Mouse (Mus musculus) CD8-positive naive resting alpha-beta T cell, adult 57 days (primary cell): ENCODE measurements around the gene Aldh9a1. TPM values are rescaled to one million over a fixed set of nuclear protein-coding genes. Genes with fewer than 3 reads are reported as not detected.

Experiments used
- total RNA-seq: library from RNA; stranded (reverse); gene quantifications from one replicate; pipeline ENCODE4 v1.2.4, GENCODE M21; 2023

Aldh9a1 gene
- total RNA-seq, result 40.2 TPM

DNA sequence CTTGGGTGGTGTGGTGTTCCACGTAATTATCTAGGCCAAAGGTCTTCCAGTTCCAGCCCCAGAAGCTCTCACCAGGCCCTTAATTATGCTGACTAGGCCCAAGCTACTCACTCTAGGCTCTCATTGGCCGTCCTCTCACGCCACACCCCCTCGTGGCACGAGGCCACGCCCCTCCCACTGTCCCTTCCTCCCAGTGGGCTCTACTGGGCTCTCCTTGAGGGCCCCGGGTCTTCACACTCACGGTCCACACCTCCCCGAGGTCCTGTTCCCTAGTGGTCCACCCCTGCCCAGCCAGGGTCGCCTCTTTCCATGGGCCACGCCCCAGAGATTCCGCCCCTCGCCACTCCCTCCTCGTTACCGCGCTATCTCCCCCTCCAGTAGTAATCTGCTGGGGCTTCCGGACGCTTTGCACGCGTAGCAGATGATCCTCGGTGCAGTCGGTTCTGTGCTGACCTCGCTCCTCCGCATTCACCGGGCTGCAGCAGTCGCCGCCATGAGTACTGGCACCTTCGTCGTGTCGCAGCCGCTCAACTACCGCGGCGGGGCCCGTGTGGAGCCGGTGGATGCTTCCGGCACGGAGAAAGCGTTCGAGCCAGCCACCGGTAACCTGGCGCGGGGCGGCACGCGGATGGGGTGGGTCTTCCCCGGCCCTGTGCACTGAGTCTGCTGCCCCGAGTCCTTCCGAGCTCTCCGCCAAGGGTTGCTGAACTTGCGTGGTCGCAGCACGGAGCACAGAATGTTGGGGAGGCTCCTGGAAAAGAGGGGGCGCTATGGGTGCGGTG, at the start of gene Aldh9a1:
TSS of gene Aldh9a1 (plus strand) at position 177 of the 782 bp plus-strand sequence.

DNA sequence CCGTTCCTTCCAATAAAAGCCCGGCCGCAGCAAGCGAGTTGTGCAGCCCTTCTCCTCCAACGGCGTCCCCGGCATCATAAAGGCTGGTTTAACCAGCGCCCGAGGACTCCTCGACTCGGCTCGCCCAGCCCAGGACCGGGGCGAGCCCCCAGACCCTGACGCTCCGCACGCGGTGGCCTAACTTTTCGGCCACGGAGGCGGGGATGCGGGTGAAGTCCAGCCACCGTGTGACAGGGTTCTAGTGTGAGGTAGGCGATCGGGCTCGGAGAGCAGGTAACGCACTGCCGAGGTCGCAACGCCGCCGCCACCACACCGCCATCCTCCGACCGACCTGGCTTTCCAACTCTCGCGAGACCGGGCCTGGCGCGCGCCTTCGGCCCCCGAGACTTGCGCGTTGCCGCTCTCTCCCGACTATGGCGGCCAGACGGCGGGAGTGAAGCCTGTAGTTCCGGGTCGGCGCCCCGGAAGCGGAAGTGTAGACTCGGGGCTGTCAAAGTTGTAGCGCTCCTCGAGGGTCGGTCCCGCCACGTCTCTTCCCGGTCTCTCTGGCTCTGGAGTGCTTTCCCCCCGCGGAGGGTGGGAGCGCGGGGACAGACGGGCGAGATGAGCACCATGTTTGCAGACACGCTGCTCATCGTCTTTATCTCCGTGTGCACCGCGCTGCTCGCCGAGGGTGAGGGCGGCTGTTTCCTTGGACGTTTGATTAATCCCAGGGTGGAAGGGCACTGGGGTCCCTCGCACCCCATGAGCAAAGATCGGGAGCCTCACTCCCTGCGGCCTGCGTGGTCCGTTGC, 41.3 kb upstream of the Aldh9a1 start, which contains the start of gene Tmco1:
TSS of gene Tmco1 (plus strand) at position 118 of the 794 bp plus-strand sequence.

DNA sequence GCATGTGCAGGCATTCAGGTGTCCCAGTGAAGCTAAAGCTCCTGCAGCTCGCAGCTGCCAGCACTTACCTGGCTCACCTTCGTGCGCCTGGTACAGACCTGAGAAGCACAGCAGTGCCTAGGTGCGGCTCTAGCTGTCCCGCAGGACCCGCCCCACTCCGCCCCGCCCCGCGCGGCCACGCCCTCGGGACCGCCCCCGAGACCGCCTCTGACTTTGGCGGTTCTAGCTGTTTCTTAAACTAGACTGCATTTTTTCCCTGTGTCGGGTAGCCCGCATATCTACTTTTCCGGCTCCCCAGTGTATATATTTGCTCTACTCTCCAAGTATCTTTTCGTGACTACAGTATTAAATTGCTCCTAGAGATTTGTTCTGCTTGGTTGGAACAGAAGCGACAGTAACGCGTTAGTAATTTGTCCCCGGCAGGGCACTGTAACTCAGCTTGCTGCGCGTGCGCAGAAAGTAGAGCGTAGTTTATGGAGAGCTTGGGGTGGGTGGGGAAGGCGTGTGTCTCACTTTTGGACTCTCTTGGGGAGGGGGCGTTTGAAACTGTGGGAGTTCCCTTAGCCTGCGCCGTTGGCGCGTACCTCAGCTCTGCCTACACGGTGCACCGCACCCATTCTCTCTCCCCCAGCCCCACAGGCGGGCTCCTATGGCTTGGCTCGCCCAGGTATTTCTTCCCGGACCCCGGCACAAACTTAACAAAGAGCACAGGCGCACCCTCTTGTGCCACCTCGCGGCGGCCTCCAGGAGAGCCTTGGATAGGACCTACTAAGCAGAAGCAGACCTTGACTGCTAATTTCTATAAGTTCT, 44.1 kb downstream of the Aldh9a1 start, which contains the start of gene Mgst3:
TSS of gene Mgst3 (minus strand) at position 159 of the 810 bp plus-strand sequence.

Other genes with a start within 250 kb of the Aldh9a1 start
- 61.9 TPM for gene Uck2, start 64.7 kb upstream of the Aldh9a1 start, total RNA-seq
- 33.0 TPM for gene Tmco1, start 41.6 kb upstream of the Aldh9a1 start, total RNA-seq
- gene Mgst3, start 43.9 kb downstream of the Aldh9a1 start, total RNA-seq, result 2.4 TPM
- gene Lrrc52, start 116.8 kb downstream of the Aldh9a1 start, total RNA-seq, result not detected
- not detected for gene Rxrg, start 248.4 kb downstream of the Aldh9a1 start, total RNA-seq